Comparison of ENCODE assay signal across 26 mouse cellular contexts in the genomic region with DNA sequence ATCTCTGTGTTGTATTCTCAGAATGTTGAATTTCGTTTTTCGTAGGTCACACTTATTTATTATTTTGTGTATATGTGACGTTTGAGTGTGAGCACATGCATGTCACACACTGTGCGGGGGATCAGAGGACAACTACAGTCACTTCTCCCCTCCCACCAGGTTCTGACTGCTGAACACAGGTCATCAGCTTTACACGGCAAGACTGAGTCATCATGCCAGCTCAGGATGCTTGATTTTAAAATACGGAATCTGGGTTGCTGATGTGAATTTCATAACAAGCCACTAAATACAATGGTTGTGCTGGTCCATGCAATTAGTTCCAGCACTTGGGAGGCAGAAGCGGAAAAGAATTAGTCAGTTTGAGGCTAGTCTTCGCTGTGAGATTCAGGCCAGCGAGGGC. TPM values are rescaled to one million over a fixed set of nuclear protein-coding genes. Genes with fewer than 3 reads are reported as not detected.
A peak's percentile ranks its signal among the peaks of the same experiment; 100 is the strongest.
DNase-seq lines count a peak whose midpoint lies in the region; ATAC-seq and TF ChIP-seq lines count a peak whose summit lies in the region.
"Had no signal": no experiment of that assay in that cellular context is flagged by ENCODE, and none has a peak within 500 bp of the region (broad histone marks: within the 10 kb centered on the region; RNA-seq: fewer than 3 reads in every experiment).

No protein-coding gene starts in this region.

- no peak for TF ChIP-seq POLR2A in embryonic fibroblast, embryonic 13.5 days (IDR thresholded peaks at IDR 0.05; ENCODE audit: low read depth, low read length)

- H3K4me3 ChIP-seq in embryonic facial prominence, embryonic 13.5 days, result no peak overlapping the region
- H3K4me3 ChIP-seq in embryonic facial prominence, embryonic 10.5 days, result no peak overlapping the region
- no peak overlapping the region for H3K4me3 ChIP-seq in embryonic fibroblast, embryonic 13.5 days (ENCODE audit: insufficient read depth, low read length)
- no peak overlapping the region for H3K4me3 ChIP-seq in stomach, postnatal 0 days (ENCODE audit: low read depth, low read length)
- H3K4me3 ChIP-seq: embryonic facial prominence, embryonic 12.5 days; forebrain, embryonic 15.5 days; limb, embryonic 10.5 days; liver, embryonic 15.5 days; lung, embryonic 15.5 days; myocyte; neural tube, embryonic 13.5 days had no signal

- intact Hi-C loops in heart, postnatal 14 days (cut with DNase I), result no loop called here

- no peak for DNase-seq in embryonic facial prominence, embryonic 10.5 days (ENCODE audit: low spot score)
- DNase-seq in CD4-positive, CD25-positive, alpha-beta regulatory T cell, adult 2 months (ENCODE audit: low read depth, low spot score), result peak; percentile 54
- no peak for DNase-seq in stomach, postnatal 0 days (ENCODE audit: low spot score)
- no peak for DNase-seq in cerebellum, adult 18-20 months
- DNase-seq in heart, postnatal 14 days, result no peak
- DNase-seq: adrenal gland, postnatal 25 days; cerebellum, postnatal 10 days; gastrocnemius, postnatal 25 days; heart, postnatal 36 days; kidney, adult 18-20 months; kidney, postnatal 4 days; liver; lung, postnatal 4 days; thymus, adult 18-20 months; thymus, postnatal 36 days had no signal

- ATAC-seq in embryonic facial prominence, embryonic 13.5 days (ENCODE audit: insufficient number of reproducible peaks, insufficient read depth, low FRiP score, low TSS enrichment, low read depth), result no peak
- ATAC-seq in stomach, postnatal 0 days (ENCODE audit: low FRiP score, low TSS enrichment), result peak; percentile 52
- ATAC-seq: forebrain, embryonic 15.5 days; hindbrain, embryonic 16.5 days; midbrain, embryonic 16.5 days had no signal

- H3K27ac ChIP-seq in embryonic facial prominence, embryonic 13.5 days, result peak overlapping the region; percentile 48; the same call in 1 of the 2 replicates
- no peak overlapping the region for H3K27ac ChIP-seq in embryonic facial prominence, embryonic 10.5 days (replicated peaks)
- H3K27ac ChIP-seq in embryonic fibroblast, embryonic 13.5 days (ENCODE audit: insufficient read depth, low read length), result 0 out of 2 replicates have a peak overlapping the region, but pooled peaks have one; percentile 5
- 0 out of 2 replicates have a peak overlapping the region, but pooled peaks have one; percentile 31 for H3K27ac ChIP-seq in stomach, postnatal 0 days (replicated peaks)
- H3K27ac ChIP-seq: embryonic facial prominence, embryonic 12.5 days; forebrain, embryonic 15.5 days; limb, embryonic 10.5 days; liver, embryonic 15.5 days; lung, embryonic 15.5 days had no signal

- no peaks in the 10 kb centered on the region for H3K27me3 ChIP-seq in embryonic facial prominence, embryonic 13.5 days
- H3K27me3 ChIP-seq in embryonic facial prominence, embryonic 10.5 days (replicated peaks; ENCODE audit: low read depth, poor library complexity, severe bottlenecking), result no peaks in the 10 kb centered on the region
- no peaks in the 10 kb centered on the region for H3K27me3 ChIP-seq in stomach, postnatal 0 days (ENCODE audit: control insufficient read depth, insufficient read depth, low read length)
- H3K27me3 ChIP-seq: embryonic facial prominence, embryonic 12.5 days; forebrain, embryonic 15.5 days; liver, embryonic 15.5 days; lung, embryonic 15.5 days; neural tube, embryonic 13.5 days had no signal

- no peak overlapping the region for H3K9ac ChIP-seq in embryonic facial prominence, embryonic 13.5 days
- no peak overlapping the region for H3K9ac ChIP-seq in stomach, postnatal 0 days (ENCODE audit: low read length)
- H3K9ac ChIP-seq: embryonic facial prominence, embryonic 12.5 days; forebrain, embryonic 15.5 days; liver, embryonic 15.5 days; lung, embryonic 15.5 days had no signal

- 0 out of 2 replicates have a peak, but pooled peaks cover 7% of the 10 kb centered on the region for H3K36me3 ChIP-seq in embryonic facial prominence, embryonic 13.5 days
- peaks cover 9% of the 10 kb centered on the region for H3K36me3 ChIP-seq in embryonic facial prominence, embryonic 10.5 days (replicated peaks)
- H3K36me3 ChIP-seq in stomach, postnatal 0 days (ENCODE audit: control insufficient read depth, insufficient read depth, low read length), result no peaks in the 10 kb centered on the region
- H3K36me3 ChIP-seq: embryonic facial prominence, embryonic 12.5 days; forebrain, embryonic 15.5 days; liver, embryonic 15.5 days; lung, embryonic 15.5 days had no signal

- TF ChIP-seq EP300 in stomach, postnatal 0 days (optimal IDR thresholded peaks at IDR 0.05), result no peak

- no peak for TF ChIP-seq CTCF in embryonic fibroblast, embryonic 13.5 days (IDR thresholded peaks at IDR 0.05; ENCODE audit: borderline replicate concordance, insufficient read depth, low read length)
- no peak for TF ChIP-seq CTCF in stomach, postnatal 0 days (IDR thresholded peaks at IDR 0.05; ENCODE audit: low read depth)

- H3K4me2 ChIP-seq in embryonic facial prominence, embryonic 13.5 days, result no peak overlapping the region
- no peak overlapping the region for H3K4me2 ChIP-seq in stomach, postnatal 0 days (replicated peaks; ENCODE audit: low read depth)
- H3K4me2 ChIP-seq: embryonic facial prominence, embryonic 12.5 days; forebrain, embryonic 15.5 days; liver, embryonic 15.5 days; lung, embryonic 15.5 days; neural tube, embryonic 13.5 days had no signal

- 86% methylated on average over 9 of the region's 9 CpGs for WGBS in embryonic facial prominence, embryonic 13.5 days
- 91% methylated on average over 9 of the region's 9 CpGs for WGBS in embryonic facial prominence, embryonic 10.5 days
- 74% methylated on average over 9 of the region's 9 CpGs for WGBS in stomach, postnatal 0 days

- H3K4me1 ChIP-seq in embryonic facial prominence, embryonic 13.5 days, result peaks cover 17% of the 10 kb centered on the region
- peaks cover 11% of the 10 kb centered on the region for H3K4me1 ChIP-seq in embryonic facial prominence, embryonic 10.5 days
- H3K4me1 ChIP-seq in embryonic fibroblast, embryonic 13.5 days (ENCODE audit: control insufficient read depth, insufficient read depth, low read length), result 0 out of 2 replicates have a peak, but pooled peaks cover 4% of the 10 kb centered on the region
- 0 out of 2 replicates have a peak, but pooled peaks cover 2% of the 10 kb centered on the region for H3K4me1 ChIP-seq in stomach, postnatal 0 days (replicated peaks; ENCODE audit: control insufficient read depth, insufficient read depth)

- H3K9me3 ChIP-seq in embryonic facial prominence, embryonic 13.5 days, result no peaks in the 10 kb centered on the region
- no peaks in the 10 kb centered on the region for H3K9me3 ChIP-seq in embryonic facial prominence, embryonic 10.5 days
- H3K9me3 ChIP-seq in stomach, postnatal 0 days (ENCODE audit: control insufficient read depth, low read length), result no peaks in the 10 kb centered on the region
- H3K9me3 ChIP-seq: embryonic facial prominence, embryonic 12.5 days; forebrain, embryonic 15.5 days; limb, embryonic 10.5 days; liver, embryonic 15.5 days; lung, embryonic 15.5 days; neural tube, embryonic 13.5 days had no signal

RNA-seq across cellular contexts. Expression of gene Sgsm2, which starts 15.9 kb away (rescaled TPM):
- 4.6 and 4.7 TPM in 2 replicates for polyA plus RNA-seq in embryonic facial prominence, embryonic 13.5 days (2015; fragmentation: Nextera tagmentation; extraction: Ambion mirVana)
- 4.4 and 4.7 TPM in 2 replicates for polyA plus RNA-seq in embryonic facial prominence, embryonic 10.5 days (2016; fragmentation: Nextera tagmentation; extraction: Ambion mirVana)
- 11.4 and 15.5 TPM in 2 replicates for polyA plus RNA-seq in embryonic fibroblast, embryonic 13.5 days (2011; ENCODE audit: insufficient read length, low read depth, missing spikeins)
- polyA plus RNA-seq in stomach, postnatal 0 days (2015; fragmentation: Nextera tagmentation; extraction: Ambion mirVana), result 3.4 and 4.1 TPM in 2 replicates
- total RNA-seq in heart, postnatal 14 days (2021), result 1 to 10 TPM; 7.0 to 7.3 TPM

RNA-seq across cellular contexts. Expression of gene Tsr1, which starts 16.9 kb away (rescaled TPM):
- 40.1 and 42.4 TPM in 2 replicates for polyA plus RNA-seq in embryonic facial prominence, embryonic 13.5 days (2015; fragmentation: Nextera tagmentation; extraction: Ambion mirVana)
- 52.9 and 59.4 TPM in 2 replicates for polyA plus RNA-seq in embryonic facial prominence, embryonic 10.5 days (2016; fragmentation: Nextera tagmentation; extraction: Ambion mirVana)
- polyA plus RNA-seq in embryonic fibroblast, embryonic 13.5 days (2011; ENCODE audit: insufficient read length, low read depth, missing spikeins), result 64.3 and 65.8 TPM in 2 replicates
- 22.3 and 22.5 TPM in 2 replicates for polyA plus RNA-seq in stomach, postnatal 0 days (2015; fragmentation: Nextera tagmentation; extraction: Ambion mirVana)
- 10 to 100 TPM; 13.5 to 14.2 TPM for total RNA-seq in heart, postnatal 14 days (2021)

RNA-seq across cellular contexts. Expression of gene Smg6, which starts 44.6 kb away (rescaled TPM):
- polyA plus RNA-seq in embryonic facial prominence, embryonic 13.5 days (2015; fragmentation: Nextera tagmentation; extraction: Ambion mirVana), result 22.4 and 22.5 TPM in 2 replicates
- 19.5 and 21.0 TPM in 2 replicates for polyA plus RNA-seq in embryonic facial prominence, embryonic 10.5 days (2016; fragmentation: Nextera tagmentation; extraction: Ambion mirVana)
- polyA plus RNA-seq in embryonic fibroblast, embryonic 13.5 days (2011; ENCODE audit: insufficient read length, low read depth, missing spikeins), result 16.2 and 19.1 TPM in 2 replicates
- 6.1 and 6.7 TPM in 2 replicates for polyA plus RNA-seq in stomach, postnatal 0 days (2015; fragmentation: Nextera tagmentation; extraction: Ambion mirVana)
- total RNA-seq in heart, postnatal 14 days (2021), result 10 to 100 TPM; 19.2 to 20.9 TPM

RNA-seq across cellular contexts. Expression of gene Srr, which starts 44.7 kb away (rescaled TPM):
- polyA plus RNA-seq in embryonic facial prominence, embryonic 13.5 days (2015; fragmentation: Nextera tagmentation; extraction: Ambion mirVana), result 29.9 and 30.6 TPM in 2 replicates
- 15.4 and 17.7 TPM in 2 replicates for polyA plus RNA-seq in embryonic facial prominence, embryonic 10.5 days (2016; fragmentation: Nextera tagmentation; extraction: Ambion mirVana)
- polyA plus RNA-seq in embryonic fibroblast, embryonic 13.5 days (2011; ENCODE audit: insufficient read length, low read depth, missing spikeins), result 33.4 and 37.1 TPM in 2 replicates
- polyA plus RNA-seq in stomach, postnatal 0 days (2015; fragmentation: Nextera tagmentation; extraction: Ambion mirVana), result 8.0 and 9.7 TPM in 2 replicates
- total RNA-seq in heart, postnatal 14 days (2021), result 10 to 100 TPM; 31.5 to 34.3 TPM

RNA-seq across cellular contexts. Expression of gene Mnt, which starts 50.3 kb away (rescaled TPM):
- polyA plus RNA-seq in embryonic facial prominence, embryonic 13.5 days (2015; fragmentation: Nextera tagmentation; extraction: Ambion mirVana), result 5.7 and 6.0 TPM in 2 replicates
- 5.2 and 5.3 TPM in 2 replicates for polyA plus RNA-seq in embryonic facial prominence, embryonic 10.5 days (2016; fragmentation: Nextera tagmentation; extraction: Ambion mirVana)
- polyA plus RNA-seq in embryonic fibroblast, embryonic 13.5 days (2011; ENCODE audit: insufficient read length, low read depth, missing spikeins), result 10.9 and 14.4 TPM in 2 replicates
- 2.5 and 2.6 TPM in 2 replicates for polyA plus RNA-seq in stomach, postnatal 0 days (2015; fragmentation: Nextera tagmentation; extraction: Ambion mirVana)
- total RNA-seq in heart, postnatal 14 days (2021), result 10 to 100 TPM; 10.5 to 11.6 TPM
